Mouse (Mus musculus) layer of hippocampus, postnatal 36 days (tissue): Measurements from ENCODE around the gene Fastk. TPM values are rescaled to one million over a fixed set of nuclear protein-coding genes. Genes with fewer than 3 reads are reported as not detected.
"Not testable (repeated sequence)": the region's sequence is repeated elsewhere in the genome, so short reads cannot be mapped to it uniquely, and the experiment has no call there.

Experiments
- DNase-seq, 2 experiments: peaks; one replicate each; pipeline ENCODE4 v3.0.0; 2022
- total RNA-seq, 2 experiments: library from RNA; stranded (reverse); gene quantifications; 2 replicates each; pipeline ENCODE4 v1.2.3; 2021

Fastk gene
- total RNA-seq, 2 experiments from 2014 or later, result 121 to 144 TPM

- peak; percentile 99 to 100 for DNase-seq
These were observed 21.7 kb downstream of the Fastk start, which contains the start of the genes Cdk5 and Slc4a2 for GRCm38 (mm10) chr5:24423129-24424003. TSS of gene Cdk5 (minus strand) at chr5:24423530. TSS of gene Slc4a2 (plus strand) at chr5:24423837.

DNA sequence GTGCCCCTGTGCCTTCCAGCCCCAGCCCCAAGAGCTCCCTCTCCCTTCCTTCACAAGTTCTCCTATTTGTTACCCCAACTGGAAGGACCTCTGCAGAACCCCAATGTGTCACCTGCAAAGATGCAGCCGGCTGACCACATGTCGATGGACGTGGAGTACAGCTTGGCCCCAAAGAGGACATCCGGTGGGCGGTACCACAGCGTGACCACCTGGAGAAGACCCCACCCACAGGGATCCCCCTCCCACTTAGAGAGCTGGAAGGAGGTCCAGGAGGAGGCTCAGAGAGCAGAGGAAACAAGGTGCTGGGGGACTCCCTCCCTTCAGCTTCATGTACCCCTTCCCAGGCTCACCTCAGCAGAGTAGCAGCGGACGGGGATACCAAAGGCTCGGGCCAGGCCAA is 24.7 kb downstream of the Fastk start:
- no peak for DNase-seq

GRCm38 (mm10) chr5:24417587-24417986 is 27.5 kb downstream of the Fastk start:
- no peak for DNase-seq

DNA sequence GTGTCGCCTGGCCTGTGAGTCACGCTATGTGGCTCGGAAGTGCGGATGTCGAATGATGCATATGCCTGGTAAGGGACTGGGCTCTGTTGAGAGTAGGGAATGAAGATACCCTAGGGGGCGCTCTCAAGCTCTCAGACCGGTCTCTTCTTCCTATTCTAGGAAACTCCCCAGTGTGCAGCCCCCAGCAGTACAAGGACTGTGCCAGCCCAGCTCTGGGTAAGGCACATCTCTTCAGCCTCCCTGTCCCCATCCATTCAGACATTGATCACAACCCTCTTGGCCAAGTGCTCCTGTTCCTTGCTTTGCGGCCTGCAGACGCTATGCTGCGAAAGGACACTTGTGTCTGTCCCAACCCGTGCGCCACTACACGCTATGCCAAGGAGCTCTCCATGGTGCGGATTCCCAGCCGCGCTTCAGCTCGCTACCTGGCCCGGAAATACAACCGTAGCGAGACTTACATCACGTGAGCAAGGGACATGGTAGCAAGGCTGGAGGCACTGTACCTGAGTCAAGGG is 28.8 kb downstream of the Fastk start:
- peak; percentile 66 to 72 for DNase-seq

DNA sequence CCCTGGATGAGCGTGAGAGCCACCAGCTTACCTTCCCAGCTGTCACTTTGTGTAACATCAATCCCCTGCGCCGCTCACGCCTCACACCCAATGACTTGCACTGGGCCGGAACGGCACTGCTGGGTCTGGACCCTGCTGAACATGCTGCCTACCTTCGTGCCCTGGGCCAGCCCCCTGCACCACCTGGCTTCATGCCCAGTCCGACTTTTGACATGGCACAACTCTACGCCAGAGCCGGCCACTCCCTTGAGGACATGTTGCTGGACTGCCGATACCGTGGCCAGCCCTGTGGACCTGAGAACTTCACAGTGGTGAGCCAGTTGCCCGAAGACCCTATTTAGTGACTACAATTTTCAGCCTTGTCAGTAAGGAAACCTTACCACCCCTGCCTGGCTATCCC is 31.1 kb downstream of the Fastk start:
- DNase-seq, result no peak

GRCm38 (mm10) chr5:24413042-24413693 is 31.9 kb downstream of the Fastk start, which contains the start of gene Asic3:
TSS of gene Asic3 (plus strand) at chr5:24413392.
- DNase-seq, result no peak

- DNase-seq, result no peak
These were observed 33.0 kb downstream of the Fastk start for GRCm38 (mm10) chr5:24412063-24412462.

- DNase-seq, result no peak
These were observed 35.6 kb downstream of the Fastk start for GRCm38 (mm10) chr5:24409466-24409865.

GRCm38 (mm10) chr5:24408651-24409050 is 36.4 kb downstream of the Fastk start:
- DNase-seq, result no peak

DNA sequence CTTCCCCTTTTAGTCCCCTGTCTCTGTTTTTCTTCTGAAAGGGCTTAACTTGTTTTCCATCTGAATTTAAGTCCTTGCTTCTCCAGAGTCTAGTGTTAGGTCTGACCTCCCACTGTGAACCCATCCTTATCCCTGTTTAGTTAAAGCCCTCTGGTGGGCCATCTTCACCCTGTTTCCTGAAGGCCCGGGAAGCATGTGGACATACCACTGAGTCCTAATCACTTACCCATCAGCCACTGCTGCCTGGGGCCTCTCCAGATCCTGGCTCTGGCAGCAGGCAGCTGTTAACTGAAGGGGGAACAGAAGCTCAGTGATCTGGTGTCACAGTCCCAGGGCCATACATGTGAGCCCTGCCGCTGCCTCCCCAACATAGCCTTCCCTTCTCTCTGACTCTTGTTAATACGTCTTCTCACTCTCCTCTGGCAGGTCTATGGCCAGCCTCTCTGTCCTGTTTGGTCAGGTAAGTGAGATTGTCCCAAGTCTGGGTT is 39.7 kb downstream of the Fastk start:
- no peak for DNase-seq

GRCm38 (mm10) chr5:24404594-24405360 is 40.3 kb downstream of the Fastk start:
- no peak for DNase-seq

GRCm38 (mm10) chr5:24401969-24402368 is 43.1 kb downstream of the Fastk start:
- DNase-seq, result no peak

DNA sequence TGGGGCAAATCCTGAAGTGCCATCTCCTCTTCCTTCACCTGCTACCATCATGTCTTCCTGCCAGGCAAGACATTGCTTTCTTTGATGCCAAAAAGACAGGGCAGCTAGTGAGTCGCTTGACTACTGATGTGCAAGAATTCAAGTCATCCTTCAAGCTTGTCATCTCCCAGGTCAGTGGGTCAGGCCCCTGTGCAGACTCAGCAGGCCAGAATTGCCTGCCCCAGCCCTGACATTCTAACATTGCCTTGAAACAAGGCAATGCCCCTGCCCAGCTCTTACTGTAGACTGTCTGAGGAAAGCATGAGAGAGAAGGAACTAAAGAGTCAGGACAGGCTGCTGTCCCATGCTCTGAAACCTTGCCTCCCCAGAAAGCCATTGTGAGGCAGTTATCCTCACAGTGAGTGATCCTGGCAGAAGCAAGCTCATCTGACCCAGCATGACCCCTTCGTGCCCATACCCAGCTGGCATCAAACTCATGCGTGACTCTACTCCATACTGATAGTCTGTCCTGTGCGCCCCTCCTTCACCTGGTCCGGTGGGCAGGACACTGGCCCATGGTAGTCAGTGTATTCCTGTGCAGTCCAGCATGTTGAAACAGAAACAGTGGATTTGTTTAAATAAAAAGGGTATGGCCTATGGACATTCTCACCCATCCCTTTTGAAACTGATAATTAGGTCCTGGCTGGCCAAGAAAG is 44.0 kb downstream of the Fastk start:
- DNase-seq, result no peak

- DNase-seq, result no peak
These were observed 44.7 kb downstream of the Fastk start for GRCm38 (mm10) chr5:24400362-24400761.

GRCm38 (mm10) chr5:24399686-24400085 is 45.4 kb downstream of the Fastk start:
- DNase-seq, result no peak

- not testable (repeated sequence) for DNase-seq
These were observed 48.8 kb downstream of the Fastk start for GRCm38 (mm10) chr5:24396254-24396653.

DNA sequence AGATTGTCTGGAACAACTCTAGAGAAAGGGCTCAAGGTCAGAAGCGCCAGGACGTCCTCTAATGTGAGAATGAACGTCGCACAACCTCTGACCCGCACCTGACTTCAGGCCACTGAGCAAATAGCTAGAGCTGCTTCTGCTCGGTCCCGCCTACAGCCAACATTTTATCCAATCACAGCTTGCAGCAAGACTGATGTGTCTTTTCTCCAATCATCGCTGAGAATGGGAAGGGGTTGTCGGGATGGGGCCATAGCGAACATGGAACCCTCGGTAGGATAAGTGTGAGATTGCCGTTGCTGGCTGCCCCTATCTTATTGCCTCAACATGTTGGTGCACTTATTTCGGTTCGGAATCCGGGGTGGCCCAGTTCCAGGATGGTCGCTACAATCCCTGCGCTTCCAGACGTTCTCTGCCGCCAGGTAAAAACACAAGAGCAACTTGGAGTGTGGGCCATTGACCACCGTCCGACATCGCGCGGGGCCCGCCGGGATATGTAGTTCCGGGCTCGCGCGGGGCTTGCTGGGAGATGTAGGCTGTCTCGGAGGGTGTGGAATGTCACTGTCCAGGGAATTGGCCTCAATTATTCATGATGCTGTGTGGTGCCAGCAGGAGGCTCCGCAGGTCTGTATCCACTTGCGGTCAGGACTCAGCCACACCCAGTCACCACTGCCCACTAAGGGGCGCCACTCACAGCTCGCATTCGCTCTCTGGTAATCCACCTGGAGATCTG is 50.8 kb downstream of the Fastk start:
- DNase-seq, result peak; percentile 93 to 95

- peak; percentile 72 to 86 for DNase-seq
These were observed 51.6 kb downstream of the Fastk start, which contains the start of gene Abcb8 for GRCm38 (mm10) chr5:24393392-24393997. TSS of gene Abcb8 (plus strand) at chr5:24393663.

DNA sequence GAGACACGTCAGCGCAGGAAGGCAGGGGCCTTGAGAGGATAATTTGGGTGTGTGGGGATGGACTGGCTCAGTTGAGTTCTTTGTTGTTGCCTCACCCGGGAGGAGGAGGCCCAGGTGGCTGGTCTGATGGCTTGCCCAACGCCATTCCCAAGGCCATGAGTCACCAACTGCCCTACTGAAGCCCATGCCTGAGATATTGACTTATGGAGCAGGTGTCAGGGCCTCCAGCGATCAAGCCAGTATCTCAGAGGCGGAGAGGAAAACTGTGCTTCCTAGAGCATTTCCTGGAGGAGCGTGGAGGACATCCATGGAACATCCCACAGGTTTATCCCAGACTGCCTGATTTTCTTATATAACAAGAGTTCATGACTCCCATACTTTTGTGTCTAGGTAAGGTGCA is 52.4 kb downstream of the Fastk start:
- DNase-seq, result no peak

- DNase-seq, result no peak
These were observed 53.2 kb downstream of the Fastk start, which contains the start of gene Atg9b for GRCm38 (mm10) chr5:24391864-24392263. TSS of gene Atg9b (minus strand) at chr5:24392143.
